Mouse (Mus musculus): ENCODE results near the gene Sh3gl2.

DNA sequence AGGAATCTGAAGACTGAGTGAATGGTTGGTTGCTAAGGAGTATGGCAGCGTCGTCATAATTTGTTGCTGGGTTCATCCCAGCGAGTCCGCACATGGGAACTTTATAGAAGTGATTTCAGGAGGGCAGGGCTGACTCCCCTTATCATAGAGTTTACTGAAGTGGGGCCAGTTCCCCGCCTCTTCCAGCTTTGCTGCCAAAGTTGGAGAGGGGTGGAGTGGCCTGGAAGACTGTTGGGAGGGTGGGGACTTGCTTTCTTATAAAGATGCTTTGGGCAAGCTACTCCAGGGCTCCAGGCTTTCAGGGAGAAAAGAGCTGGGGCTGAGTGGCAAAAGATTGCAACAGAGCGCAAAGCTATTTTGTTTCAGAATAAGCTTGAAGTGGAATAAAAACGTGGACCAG lies 308.4 kb downstream of the Sh3gl2 start:
- TF ChIP-seq CTCF (IDR thresholded peaks at IDR 0.05; ENCODE audit: low read depth, low read length) (no peak), GATA1 (IDR thresholded peaks at IDR 0.05; ENCODE audit: borderline replicate concordance, low read length) (no peak), POLR2AphosphoS5 (IDR thresholded peaks at IDR 0.05; ENCODE audit: insufficient replicate concordance, low read depth, low read length) (no peak), TAL1 (conservative IDR thresholded peaks at IDR 0.05; ENCODE audit: low read depth, low read length) (no peak)
